27 mouse cellular contexts compared by ENCODE assay signal in the genomic region with DNA sequence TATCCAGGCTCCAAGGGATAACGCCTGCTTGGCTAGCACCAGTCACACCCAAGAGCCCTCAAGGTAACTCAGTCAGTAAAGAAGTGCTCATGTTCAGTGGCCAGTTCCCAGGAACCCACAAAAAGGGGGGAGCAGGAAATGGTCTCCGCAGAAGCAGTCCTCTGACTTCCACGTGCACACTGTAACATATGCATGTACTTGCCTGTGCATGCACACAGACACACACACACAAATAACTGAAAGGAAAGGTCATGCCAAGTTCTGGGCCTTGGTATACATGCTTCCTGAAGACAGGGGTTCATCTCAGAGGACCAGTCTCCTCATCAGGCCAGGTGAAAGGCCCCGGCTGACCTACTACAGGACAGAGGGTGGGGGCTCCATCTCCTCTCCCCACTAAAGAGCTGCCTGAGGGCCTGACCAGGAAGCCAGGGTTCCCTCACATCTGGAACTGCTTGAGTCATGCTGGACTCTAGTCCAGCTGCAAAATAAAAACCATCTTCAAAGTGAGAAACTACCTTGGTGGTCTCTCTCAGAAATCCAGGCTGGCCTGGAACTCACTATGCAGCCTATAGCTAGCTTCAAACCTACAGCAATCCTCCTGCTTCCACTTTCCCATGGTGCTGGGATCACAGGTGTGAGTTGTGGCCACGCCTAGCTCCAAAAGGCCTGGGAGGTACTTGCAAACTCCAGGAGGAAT.
DNase-seq lines count a peak whose midpoint lies in the region; ATAC-seq lines count a peak whose summit lies in the region.
"Had no signal": no experiment of that assay in that cellular context is flagged by ENCODE, and none has a peak within 500 bp of the region (broad histone marks: within the 10 kb centered on the region; RNA-seq: fewer than 3 reads in every experiment).

No protein-coding gene starts in this region.

- peaks cover 3% of the 10 kb centered on the region; the same call in 1 of the 2 replicates for H3K36me3 ChIP-seq in intestine, embryonic 16.5 days (ENCODE audit: control insufficient read depth, insufficient read depth, low read length)
- H3K36me3 ChIP-seq in intestine, embryonic 15.5 days, result 0 out of 2 replicates have a peak, but pooled peaks cover 11% of the 10 kb centered on the region
- H3K36me3 ChIP-seq in embryonic facial prominence, embryonic 12.5 days, result peaks cover 23% of the 10 kb centered on the region
- H3K36me3 ChIP-seq in limb, embryonic 15.5 days, result peaks cover 36% of the 10 kb centered on the region

- no peak overlapping the region for H3K4me2 ChIP-seq in intestine, embryonic 16.5 days (ENCODE audit: low read depth, low read length)
- H3K4me2 ChIP-seq in intestine, embryonic 15.5 days (replicated peaks), result no peak overlapping the region
- H3K4me2 ChIP-seq in embryonic facial prominence, embryonic 12.5 days (replicated peaks), result no peak overlapping the region
- no peak overlapping the region for H3K4me2 ChIP-seq in limb, embryonic 15.5 days
- H3K4me2 ChIP-seq: forebrain, embryonic 13.5 days; hindbrain, embryonic 13.5 days; kidney, embryonic 15.5 days; liver, embryonic 15.5 days; lung, embryonic 15.5 days; neural tube, embryonic 15.5 days had no signal

- H3K4me1 ChIP-seq in intestine, embryonic 16.5 days (ENCODE audit: control insufficient read depth, insufficient read depth, low read length), result no peaks in the 10 kb centered on the region
- H3K4me1 ChIP-seq in intestine, embryonic 15.5 days (replicated peaks), result 0 out of 2 replicates have a peak, but pooled peaks cover 3% of the 10 kb centered on the region
- H3K4me1 ChIP-seq in embryonic facial prominence, embryonic 12.5 days, result peaks cover 6% of the 10 kb centered on the region; the same call in 1 of the 2 replicates
- H3K4me1 ChIP-seq in limb, embryonic 15.5 days, result peaks cover 13% of the 10 kb centered on the region
- H3K4me1 ChIP-seq: forebrain, embryonic 13.5 days; hindbrain, embryonic 13.5 days; kidney, embryonic 15.5 days; liver, embryonic 15.5 days; lung, embryonic 15.5 days; neural tube, embryonic 15.5 days had no signal

- 0 out of 2 replicates have a peak overlapping the region, but pooled peaks have one; percentile 2 for H3K27ac ChIP-seq in intestine, embryonic 16.5 days (ENCODE audit: low read length)
- no peak overlapping the region for H3K27ac ChIP-seq in intestine, embryonic 15.5 days
- H3K27ac ChIP-seq in embryonic facial prominence, embryonic 12.5 days, result 0 out of 2 replicates have a peak overlapping the region, but pooled peaks have one; percentile 20
- H3K27ac ChIP-seq in limb, embryonic 15.5 days, result peak overlapping the region; percentile 23
- H3K27ac ChIP-seq: forebrain, embryonic 13.5 days; hindbrain, embryonic 13.5 days; kidney, embryonic 15.5 days; liver, embryonic 15.5 days; lung, embryonic 15.5 days; neural tube, embryonic 15.5 days had no signal

- H3K27me3 ChIP-seq in intestine, embryonic 16.5 days (replicated peaks; ENCODE audit: control insufficient read depth, insufficient read depth, low read length), result no peaks in the 10 kb centered on the region
- no peaks in the 10 kb centered on the region for H3K27me3 ChIP-seq in intestine, embryonic 15.5 days (replicated peaks)
- no peaks in the 10 kb centered on the region for H3K27me3 ChIP-seq in embryonic facial prominence, embryonic 12.5 days
- H3K27me3 ChIP-seq in limb, embryonic 15.5 days, result no peaks in the 10 kb centered on the region
- H3K27me3 ChIP-seq: CH12.LX; forebrain, embryonic 13.5 days; hindbrain, embryonic 13.5 days; kidney, embryonic 15.5 days; liver, embryonic 15.5 days; lung, embryonic 15.5 days; neural tube, embryonic 15.5 days; Patski had no signal

- WGBS in intestine, embryonic 16.5 days, result 77% methylated on average over 5 of the region's 5 CpGs
- 71% methylated on average over 5 of the region's 5 CpGs for WGBS in intestine, embryonic 15.5 days
- 36% methylated on average over 5 of the region's 5 CpGs for WGBS in embryonic facial prominence, embryonic 12.5 days
- WGBS in limb, embryonic 15.5 days, result 31% methylated on average over 5 of the region's 5 CpGs

- no peak overlapping the region for H3K4me3 ChIP-seq in intestine, embryonic 16.5 days (ENCODE audit: low read length)
- no peak overlapping the region for H3K4me3 ChIP-seq in intestine, embryonic 15.5 days (replicated peaks)
- no peak overlapping the region for H3K4me3 ChIP-seq in embryonic facial prominence, embryonic 12.5 days
- no peak overlapping the region for H3K4me3 ChIP-seq in limb, embryonic 15.5 days
- H3K4me3 ChIP-seq: erythroblast, embryonic 14.5 days; forebrain, embryonic 13.5 days; hindbrain, embryonic 13.5 days; kidney, embryonic 15.5 days; liver, embryonic 15.5 days; lung, embryonic 15.5 days; neural tube, embryonic 15.5 days had no signal

- ATAC-seq in intestine, embryonic 16.5 days, result peak; percentile 27
- ATAC-seq in intestine, embryonic 15.5 days, result no peak
- ATAC-seq in embryonic facial prominence, embryonic 12.5 days (ENCODE audit: insufficient number of reproducible peaks, insufficient read depth, low FRiP score, low TSS enrichment), result no peak
- peak; percentile 27 to 57; a peak in 3 of 4 replicates for ATAC-seq in hematopoietic stem cell, adult 5-6 weeks (replicated peaks in 1 of 2; ENCODE audit: insufficient read depth in 1 of 2, low FRiP score in 2 of 2, low TSS enrichment in 1 of 2, low read depth in 1 of 2, poor library complexity in 2 of 2, severe bottlenecking in 2 of 2)
- peak; percentile 48; the same call in 1 of the 2 replicates for ATAC-seq in limb, embryonic 15.5 days (ENCODE audit: insufficient number of reproducible peaks, low FRiP score, low TSS enrichment, low read depth)
- ATAC-seq: forebrain, embryonic 13.5 days; Patski had no signal

- DNase-seq in left cerebral cortex, adult 9 months (ENCODE audit: low spot score in 2 of 2), result no peak
- no peak for DNase-seq in cerebellum, adult 18-20 months
- no peak for DNase-seq in gastrocnemius, postnatal 10 days
- DNase-seq: adrenal gland, postnatal 36 days; cerebellum, adult 9-11 months; gastrocnemius, postnatal 14 days; heart, adult 18-20 months; kidney, postnatal 36 days; lung, postnatal 4 days; right cerebral cortex, adult 18-20 months; thymus, adult 18-20 months; thymus, postnatal 4 days had no signal

- H3K9me3 ChIP-seq in intestine, embryonic 16.5 days (ENCODE audit: control insufficient read depth, low read length), result no peaks in the 10 kb centered on the region
- no peaks in the 10 kb centered on the region for H3K9me3 ChIP-seq in intestine, embryonic 15.5 days
- no peaks in the 10 kb centered on the region for H3K9me3 ChIP-seq in embryonic facial prominence, embryonic 12.5 days
- H3K9me3 ChIP-seq in limb, embryonic 15.5 days, result no peaks in the 10 kb centered on the region
- H3K9me3 ChIP-seq: forebrain, embryonic 13.5 days; G1E; hindbrain, embryonic 13.5 days; kidney, embryonic 15.5 days; liver, embryonic 15.5 days; lung, embryonic 15.5 days; neural tube, embryonic 15.5 days had no signal

- no peak overlapping the region for H3K9ac ChIP-seq in intestine, embryonic 16.5 days (ENCODE audit: low read depth, low read length)
- H3K9ac ChIP-seq in intestine, embryonic 15.5 days, result no peak overlapping the region
- H3K9ac ChIP-seq in embryonic facial prominence, embryonic 12.5 days, result no peak overlapping the region
- peak overlapping the region; percentile 1; the same call in 1 of the 2 replicates for H3K9ac ChIP-seq in limb, embryonic 15.5 days
- H3K9ac ChIP-seq: forebrain, embryonic 13.5 days; hindbrain, embryonic 13.5 days; kidney, embryonic 15.5 days; liver, embryonic 15.5 days; lung, embryonic 15.5 days; neural tube, embryonic 15.5 days had no signal

Comparison
In these comparisons a context has a peak if more than half of its experiments do, and no peak if none do; other contexts are left out.
1. ATAC-seq: peak in intestine, embryonic 16.5 days (single experiment), hematopoietic stem cell, adult 5-6 weeks (2 of 2) and limb, embryonic 15.5 days (single experiment); none in intestine, embryonic 15.5 days (single experiment) and embryonic facial prominence, embryonic 12.5 days (single experiment).